Mouse (Mus musculus): ENCODE measurements around the gene Psmd11.

Gene Psmd11

DNA sequence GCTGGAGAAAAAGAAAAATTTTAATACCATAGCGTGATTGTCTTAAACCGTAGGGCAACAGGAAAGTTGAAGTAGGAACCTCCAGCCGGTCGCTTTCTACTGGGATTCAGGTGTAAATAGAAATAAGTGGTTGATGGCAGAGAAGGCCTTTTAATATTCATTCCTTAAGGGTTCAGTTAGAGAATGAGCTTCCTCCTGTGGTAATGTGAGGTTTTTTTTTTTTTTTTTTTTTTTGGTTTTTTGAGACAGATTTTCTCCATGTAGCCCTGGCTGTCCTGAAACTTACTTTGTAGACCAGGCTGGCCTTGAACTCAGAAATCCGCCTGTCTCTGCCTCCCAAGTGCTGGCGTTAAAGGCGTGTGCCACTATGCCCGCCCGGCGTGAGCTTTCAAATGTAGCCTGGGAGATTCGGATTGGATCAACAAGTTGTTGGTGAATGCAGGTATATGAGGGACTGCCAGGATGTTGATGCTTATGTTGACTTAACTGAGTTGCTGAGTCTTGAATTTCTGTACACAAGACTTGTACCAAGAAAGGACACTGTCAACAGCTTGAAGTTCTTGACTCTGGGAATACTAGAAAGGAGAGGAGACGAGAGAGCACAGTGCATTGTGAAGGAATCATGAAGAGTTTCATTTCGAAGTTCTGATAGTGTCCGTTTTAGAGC lies 1.2 kb downstream of the Psmd11 start:
- 46% methylated on average over 14 of the region's 14 CpGs for WGBS

DNA sequence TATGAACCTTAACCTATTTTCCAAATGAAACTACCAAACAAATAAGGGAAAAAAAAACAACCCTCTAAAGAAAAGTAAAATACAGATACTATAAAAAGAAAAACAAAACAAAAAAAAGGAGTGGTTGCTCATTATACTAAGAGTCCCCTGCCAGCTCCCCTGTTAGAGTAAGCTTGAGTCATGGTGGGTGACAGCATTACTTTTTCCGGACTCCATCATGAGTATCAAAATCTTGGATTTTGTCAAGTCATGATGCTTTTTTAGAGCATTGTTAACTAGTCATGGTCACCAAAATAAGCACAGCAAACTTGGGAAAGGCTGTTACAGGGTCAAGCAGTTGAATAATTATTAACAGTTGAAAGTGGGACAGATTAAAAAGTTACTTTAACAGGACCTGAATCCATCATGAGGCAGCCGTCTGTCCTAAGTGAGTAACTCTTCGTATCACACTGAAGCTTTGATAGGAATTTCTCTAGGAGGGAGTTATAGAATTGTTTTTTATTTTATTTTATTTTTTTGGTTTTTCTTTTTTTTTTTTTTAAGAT lies 2.0 kb downstream of the Psmd11 start:
- WGBS, result 69% methylated on average over 3 of the region's 3 CpGs

DNA sequence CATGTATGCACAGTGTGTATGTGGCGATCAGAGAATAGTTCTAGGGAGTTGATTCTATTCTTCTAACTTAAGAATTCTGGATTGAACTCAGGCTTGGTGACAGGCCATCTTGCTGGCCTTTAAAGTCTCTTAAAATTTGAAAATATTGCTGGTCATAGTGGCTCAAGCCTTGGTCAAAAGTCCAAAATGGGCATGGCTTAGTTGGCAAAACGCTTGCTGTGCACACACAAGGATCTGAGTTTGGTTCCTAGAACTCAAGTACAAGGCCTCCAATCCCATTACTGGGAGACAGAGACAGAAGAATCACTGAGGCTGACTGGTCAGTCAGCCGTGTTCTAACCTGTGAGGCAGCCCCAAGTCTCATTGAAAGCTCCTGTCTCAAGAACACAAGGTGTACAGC lies 18.5 kb downstream of the Psmd11 start:
- WGBS, result 91% methylated on average over 3 of the region's 3 CpGs

DNA sequence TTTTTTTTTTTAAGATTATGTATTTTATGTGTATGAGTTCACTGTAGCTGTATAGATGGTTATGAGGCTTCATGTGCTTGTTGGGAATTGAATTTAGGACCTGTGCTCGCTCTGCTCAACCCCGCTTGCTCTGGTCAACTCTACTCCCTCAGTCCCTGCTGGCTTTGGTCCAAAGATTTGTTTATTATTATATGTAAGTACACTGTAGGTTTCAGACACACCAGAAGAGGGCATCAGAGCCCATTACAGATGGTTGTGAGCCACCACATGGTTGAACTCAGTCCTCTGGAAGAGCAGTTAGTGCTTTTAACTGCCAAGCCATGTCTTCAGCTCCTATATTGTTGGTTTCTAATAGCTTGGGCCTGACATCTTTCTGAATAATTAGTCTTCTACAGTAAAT lies 21.4 kb downstream of the Psmd11 start:
- 94% methylated on average over 2 of the region's 2 CpGs for WGBS

DNA sequence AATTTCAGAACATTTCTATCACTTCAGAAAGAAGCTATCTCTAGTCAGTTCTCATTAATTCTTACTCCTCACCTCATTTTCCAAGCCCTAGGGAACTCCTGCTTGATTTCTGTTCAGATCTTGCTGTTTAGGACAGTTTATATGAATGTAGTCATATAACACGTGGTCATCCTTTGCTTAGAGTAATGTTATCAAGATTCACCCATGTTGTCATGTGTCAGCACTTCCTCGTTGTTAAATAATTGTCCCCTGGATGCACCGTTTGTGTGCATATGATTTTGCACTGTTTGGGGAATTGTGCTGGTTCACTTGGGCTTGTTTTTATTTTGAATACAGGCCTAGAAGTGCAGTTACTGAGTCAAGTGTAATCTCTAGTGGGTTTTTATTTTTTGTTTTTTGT lies 23.8 kb downstream of the Psmd11 start:
- 87% methylated on average over 3 of the region's 3 CpGs for WGBS

DNA sequence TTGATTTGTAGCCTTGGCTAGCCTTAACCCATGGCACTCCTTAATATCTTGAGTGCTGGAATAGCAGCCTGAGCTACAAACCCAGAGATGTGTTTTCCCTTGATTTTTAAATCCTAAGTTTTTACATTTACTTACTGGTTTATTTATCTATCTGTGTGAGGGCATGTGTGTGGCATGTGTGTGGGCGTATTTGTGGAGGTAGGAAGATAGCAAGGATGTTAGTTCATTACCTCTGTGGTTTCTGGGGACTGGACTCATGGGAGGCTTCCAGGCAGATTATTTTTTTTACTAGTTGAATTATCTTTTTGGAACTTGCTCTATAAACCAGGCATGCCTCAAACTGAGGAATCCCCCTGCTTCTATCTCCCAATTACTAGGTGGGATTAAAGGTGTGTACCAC lies 24.8 kb downstream of the Psmd11 start:
- WGBS, result 98% methylated on average over 1 of the region's 1 CpGs

DNA sequence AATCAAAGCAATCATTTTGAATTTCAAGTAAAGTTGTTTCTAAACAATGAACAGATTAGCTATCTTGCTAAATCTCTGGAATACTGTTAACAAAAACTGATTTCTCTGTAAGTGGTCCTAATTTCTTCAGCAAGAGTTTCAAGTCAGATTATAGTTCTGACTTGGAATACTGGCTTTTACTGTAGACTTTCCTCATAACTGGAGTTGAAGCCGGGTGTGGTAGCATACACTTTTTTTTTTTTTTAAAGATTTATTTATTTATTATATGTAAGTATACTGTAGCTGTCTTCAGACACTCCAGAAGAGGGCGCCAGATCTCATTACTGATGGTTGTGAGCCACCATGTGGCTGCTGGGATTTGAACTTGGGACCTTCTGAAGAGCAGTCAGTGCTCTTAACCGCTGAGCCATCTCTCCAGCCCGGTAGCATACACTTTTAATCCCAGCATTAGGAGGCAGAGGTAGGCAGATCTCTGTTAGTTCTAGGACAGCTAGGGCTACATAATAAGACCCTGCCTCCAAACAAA lies 35.3 kb downstream of the Psmd11 start:
- WGBS, result 88% methylated on average over 4 of the region's 4 CpGs

DNA sequence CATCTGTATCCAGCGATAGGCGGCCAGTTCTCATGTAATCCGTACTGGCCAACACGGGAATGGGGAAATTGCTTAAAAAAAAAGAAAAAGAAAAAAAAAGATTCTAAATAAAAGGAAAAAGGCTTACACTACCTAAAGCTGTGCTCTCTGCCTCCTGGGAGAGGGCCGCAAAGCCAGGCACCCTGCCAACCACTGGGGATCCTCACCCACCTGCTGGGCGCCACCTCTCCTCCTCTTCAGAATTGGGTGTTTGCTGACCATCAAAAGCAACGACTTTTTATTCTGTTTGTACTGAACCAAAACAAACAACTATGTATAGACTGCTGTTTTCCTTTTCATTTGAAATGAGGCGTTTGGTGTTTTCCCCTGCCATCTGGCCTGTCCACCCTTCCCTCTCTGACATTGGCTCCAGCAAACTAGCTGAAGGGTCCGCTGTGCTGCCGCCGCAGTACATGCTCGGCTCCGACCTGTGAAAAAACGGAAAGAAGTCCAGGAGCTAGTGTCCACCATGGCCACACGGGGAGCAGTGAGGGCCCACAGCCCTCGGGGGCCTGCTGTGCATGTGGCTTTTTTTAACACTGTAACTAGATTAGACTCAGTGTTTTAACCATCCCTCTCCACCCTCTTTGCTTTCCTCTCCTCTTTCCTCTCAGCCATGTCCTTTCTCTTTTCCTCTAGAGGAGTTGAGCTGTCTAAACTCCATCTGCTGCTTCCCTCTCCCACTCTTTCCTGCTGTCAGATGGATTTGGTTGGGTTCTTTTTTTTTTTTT lies 43.6 kb downstream of the Psmd11 start:
- WGBS, result 47% methylated on average over 16 of the region's 16 CpGs

DNA sequence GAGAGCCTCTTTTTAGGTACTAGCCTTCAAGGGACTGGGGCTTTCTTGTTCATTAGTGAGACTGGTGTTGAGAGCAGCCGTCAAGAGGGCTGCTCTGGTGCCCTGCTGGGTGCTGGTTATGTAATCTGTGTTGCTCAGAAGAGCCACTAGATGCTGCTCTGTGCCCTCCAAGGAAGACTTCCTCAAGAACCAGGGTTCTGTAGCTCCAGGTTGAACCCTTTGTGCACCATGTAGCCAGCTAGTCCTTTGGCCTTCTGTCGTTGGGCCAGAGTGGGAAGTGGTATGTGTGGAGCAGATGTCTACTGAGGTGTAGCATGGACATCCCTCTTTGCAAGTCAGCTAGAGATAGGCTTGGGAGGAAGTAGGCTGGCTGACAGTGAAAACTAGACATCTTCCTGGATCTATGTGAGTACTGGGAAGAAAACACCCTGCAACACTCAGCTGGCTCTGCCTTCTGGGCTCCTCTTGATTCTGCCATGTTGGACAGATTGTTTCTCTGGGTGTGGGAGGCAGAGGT lies 45.8 kb downstream of the Psmd11 start:
- WGBS, result 10% methylated on average over 2 of the region's 2 CpGs

DNA sequence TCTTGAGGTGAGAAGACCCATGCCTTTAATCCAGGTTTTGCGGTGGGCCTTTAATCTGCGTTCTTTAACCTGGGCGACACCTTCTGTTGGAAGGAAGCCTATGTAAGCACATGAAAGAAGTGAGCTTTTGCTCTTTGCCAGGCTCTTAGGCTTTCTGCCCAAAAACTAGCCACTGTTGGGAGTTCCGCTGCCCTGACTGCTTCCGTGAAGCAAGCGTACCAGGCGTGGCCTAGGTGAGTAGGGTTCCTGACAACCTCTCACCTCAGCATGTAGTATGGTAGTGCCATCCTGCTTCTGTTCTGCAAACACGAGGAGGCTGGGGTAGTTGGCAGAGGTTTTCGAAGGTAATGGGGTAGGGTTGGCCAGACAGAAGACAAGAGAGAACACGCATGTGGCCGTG lies 46.4 kb downstream of the Psmd11 start:
- 91% methylated on average over 11 of the region's 11 CpGs for WGBS

DNA sequence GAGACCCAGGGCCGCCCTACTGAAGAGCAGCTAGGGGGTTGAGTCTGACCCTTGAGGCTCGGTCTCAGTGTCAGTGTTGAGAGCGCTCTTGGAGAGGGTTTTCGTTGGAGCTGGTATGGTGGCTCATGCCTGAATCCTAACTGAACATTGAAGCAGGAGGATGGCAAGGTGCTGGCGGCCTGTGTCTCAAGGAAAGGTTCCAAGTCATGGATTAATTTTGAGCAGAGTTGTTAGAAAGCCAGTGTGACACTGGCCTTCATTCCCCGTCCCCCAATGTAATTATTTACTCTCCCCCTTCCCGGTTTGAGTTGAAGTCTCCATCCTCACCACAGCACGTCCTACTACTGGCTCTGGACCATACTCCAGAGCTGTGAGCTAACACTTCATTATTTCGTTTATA lies 47.1 kb downstream of the Psmd11 start:
- 89% methylated on average over 9 of the region's 9 CpGs for WGBS

DNA sequence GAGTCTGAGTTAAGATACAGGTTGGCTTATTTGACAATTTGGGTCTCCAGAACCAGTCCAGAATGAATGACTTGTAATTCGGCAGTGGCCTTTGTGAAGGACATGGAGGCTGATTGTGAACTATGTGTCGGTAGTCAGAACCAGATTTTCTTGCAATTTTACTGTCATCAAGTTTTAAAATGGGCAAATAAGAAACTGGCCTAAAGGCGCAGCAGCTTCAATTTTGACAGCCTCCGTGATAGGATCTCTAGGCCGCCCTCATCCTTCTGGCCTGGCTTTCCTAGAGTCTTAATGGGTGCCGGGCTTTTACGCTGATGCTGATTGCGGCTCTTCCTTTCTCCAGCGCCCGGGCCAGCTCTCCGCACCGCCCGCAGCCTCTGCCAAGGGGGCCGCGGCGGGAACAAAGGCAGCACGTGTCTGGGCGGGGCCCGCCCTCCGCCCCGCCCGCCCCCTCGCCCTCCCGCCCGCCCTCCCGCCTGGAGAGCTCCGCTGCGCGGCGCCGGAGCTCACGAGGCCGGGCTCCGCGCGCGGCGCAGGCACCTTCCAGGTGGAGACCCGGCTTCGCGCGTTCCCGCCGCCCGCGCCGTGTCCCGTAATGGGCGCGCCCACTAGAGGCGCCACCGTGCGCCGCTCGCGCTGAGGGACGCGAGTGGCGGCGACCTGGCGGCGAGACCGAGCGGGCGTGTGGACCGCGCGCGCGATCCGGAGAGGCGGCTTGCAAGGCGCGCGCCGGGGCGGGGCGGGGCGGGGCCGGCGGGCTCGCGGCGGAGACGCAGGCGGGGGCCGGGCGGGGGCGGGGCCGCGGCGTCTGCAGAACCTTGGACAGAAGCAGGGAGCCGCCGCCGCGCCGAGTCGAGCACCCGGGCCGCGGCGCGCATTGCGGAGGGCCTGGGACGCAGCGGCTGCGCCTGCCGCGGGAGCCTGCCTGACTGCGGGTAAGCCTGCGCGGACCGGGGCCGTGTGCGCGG lies 48.1 kb downstream of the Psmd11 start, which contains the start of gene Cdk5r1:
Gene Cdk5r1 (plus strand): TSS at position 802 of the 968 bp plus-strand sequence.
- under 1% methylated on average over 108 of the region's 116 CpGs for WGBS

DNA sequence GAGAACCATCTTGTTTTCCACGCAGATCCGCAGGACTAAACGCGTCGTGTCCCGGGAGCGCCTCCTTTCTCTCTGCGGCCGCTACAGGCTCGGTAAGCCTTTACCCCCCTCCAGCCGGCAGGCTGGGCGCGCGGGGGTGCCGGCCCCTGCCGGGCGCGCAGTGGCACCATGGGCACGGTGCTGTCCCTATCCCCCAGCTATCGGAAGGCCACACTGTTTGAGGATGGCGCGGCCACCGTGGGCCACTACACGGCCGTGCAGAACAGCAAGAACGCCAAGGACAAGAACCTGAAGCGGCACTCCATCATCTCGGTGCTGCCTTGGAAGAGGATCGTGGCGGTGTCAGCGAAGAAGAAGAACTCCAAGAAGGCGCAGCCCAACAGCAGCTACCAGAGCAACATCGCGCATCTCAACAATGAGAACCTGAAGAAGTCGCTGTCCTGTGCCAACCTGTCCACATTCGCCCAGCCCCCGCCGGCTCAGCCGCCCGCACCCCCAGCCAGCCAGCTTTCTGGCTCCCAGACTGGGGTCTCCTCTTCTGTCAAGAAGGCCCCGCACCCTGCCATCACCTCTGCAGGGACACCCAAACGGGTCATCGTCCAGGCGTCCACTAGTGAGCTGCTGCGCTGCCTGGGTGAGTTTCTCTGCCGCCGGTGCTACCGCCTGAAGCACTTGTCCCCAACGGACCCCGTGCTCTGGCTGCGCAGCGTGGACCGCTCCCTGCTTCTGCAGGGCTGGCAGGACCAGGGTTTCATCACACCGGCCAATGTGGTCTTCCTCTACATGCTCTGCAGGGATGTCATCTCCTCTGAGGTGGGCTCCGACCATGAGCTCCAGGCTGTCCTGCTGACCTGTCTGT lies 49.2 kb downstream of the Psmd11 start:
- 7% methylated on average over 55 of the region's 55 CpGs for WGBS

DNA sequence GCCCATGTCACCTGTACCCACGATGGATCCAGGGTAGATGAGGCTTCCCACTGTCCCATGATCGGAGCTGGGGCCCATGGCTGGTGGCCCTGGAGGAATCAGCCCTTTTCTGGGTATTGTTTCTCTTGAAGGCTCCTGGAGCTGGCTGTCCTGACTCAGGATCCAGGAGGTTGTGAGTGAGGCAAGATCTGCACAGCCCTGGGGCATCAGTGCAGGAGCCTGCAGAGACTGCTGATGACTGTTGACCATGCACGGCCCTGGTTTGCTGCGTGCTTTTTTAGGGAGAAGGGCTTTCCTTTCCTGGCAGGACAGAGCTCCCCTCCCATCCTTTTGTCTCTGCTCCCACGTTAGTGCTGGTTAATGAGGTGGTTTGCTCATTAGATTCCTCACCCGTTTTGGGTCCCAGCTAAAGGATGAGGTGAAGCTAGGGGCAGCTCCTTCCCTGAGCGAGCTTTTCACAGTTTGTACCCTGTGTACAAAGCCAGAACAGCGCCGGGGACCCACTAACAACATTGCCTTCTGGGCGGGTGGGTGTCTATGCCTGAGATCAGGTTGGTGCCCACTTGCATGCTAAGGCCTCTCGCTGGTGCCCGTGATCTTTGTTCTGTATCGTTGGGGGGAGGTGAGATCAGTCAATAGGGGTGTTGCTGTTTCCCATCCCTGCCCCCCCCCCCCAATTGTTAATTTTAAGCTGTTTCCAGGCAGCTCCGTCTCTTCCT lies 50.4 kb downstream of the Psmd11 start:
- 35% methylated on average over 14 of the region's 14 CpGs for WGBS

DNA sequence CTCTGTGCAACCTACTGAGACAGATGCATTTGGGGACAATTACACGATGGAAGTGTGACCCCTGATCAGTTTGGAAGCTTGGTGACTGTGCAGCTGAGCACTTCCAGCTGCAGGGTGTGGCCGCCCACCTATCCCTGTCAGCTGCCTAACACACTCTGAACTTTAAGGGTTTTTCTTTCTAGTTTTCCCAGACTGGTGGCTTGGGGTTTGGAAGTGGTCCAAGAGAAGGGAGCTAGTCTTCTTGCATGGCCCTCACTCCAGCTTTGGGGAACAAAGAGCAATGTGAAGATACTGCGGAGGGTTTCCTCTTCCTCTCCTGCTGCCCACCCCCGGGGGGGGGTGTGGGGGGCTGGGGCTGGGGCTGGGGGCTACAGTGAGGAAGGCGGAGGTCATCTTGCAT lies 51.0 kb downstream of the Psmd11 start:
- 24% methylated on average over 5 of the region's 5 CpGs for WGBS

DNA sequence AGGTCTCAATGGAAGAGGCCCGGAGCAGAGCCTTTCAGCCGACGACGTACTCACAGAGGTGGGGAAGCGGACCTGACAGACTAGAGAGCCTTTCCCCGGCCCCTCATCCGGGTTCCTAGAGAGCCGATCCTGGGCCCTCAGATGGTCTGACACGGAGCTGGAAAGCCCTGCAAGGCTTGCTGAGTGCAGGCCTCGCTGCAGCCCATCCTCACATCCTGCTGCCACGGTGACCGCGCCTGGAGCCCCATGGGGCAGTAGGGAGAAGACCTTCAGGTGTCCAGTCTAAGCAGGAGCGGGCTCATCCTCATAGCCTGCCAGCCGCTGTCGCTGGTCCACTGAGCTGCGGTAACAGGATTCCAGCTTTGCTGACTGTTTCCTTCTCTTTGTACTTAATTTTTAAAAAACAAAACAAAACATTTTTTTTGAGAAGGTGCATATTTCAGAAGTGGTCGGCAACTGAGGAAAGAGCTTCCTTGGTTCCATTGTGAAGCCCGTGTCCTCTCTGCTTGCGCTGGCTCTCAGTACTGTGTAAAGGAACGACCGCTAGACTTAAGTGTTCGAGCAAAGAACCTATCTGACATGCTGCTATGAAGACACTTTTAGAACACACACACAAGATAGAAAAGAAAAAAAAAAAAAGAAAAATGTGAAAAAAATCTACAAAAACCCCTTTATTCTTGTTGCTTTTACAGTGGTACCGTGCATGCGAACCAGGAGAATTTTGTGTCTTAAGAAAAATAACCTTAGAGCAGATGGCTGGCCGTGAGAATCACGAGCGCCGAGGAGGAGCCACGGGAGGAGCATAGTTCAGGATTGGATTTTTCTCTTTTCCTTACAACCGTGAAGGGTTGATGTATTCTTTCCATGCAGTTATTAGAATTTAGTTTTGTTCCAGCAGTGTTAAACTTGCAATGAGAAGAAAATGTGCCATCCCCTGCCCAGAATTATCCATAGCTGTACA lies 51.8 kb downstream of the Psmd11 start:
- 33% methylated on average over 31 of the region's 31 CpGs for WGBS

DNA sequence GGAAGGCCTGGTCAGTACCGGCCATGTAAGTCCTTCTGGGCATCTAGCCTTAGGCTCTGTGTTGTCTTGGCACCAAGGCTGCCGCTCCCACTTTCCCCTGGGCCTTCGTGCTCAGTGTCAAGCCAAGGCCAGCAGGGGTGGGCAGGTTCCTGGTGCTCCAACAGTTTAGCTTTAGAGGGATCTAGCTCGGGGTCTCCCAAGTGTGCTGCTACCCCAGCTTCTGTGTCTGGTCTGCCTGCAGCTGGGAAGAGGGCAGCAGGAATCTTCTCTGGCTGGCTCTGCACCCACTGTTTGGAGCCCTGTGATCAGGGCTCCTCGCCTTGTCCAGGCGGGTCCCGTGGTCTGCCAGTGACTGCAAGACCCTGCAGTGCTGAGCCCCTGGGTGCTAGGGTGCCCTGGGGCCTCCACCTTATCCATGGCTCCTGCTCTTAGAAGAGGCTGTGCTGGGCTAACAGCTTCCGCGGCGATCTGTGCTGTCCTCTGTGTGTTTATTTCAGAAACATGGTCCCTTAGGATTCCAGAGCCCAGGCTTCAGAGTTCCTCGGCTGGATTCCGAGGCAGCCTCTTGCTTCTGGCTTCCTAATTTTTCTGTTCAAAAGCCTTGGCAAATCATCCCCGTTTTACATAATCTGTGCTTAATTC lies 53.1 kb downstream of the Psmd11 start:
- 36% methylated on average over 13 of the region's 13 CpGs for WGBS

DNA sequence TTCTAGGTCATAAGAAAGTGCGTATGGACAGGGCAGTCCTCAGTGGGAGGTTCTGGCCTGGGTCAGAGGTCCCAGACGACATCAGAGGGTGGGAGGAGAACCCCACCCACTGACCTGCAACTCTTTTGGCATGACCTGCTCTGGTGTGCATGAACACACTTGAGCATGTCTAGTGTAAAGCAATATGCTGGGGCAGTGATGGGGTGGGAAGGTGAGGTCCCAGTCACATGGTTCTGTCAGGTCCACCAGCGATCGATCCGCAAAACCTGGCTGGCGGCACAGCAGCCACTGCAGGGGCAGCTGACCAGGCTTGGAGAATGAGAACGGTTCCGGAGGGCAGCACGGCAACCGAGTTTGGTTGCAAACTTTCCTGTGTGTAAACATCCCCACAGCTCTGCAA lies 53.9 kb downstream of the Psmd11 start:
- 55% methylated on average over 10 of the region's 10 CpGs for WGBS

Measured in cerebral cortex, adult 2 months (tissue).